Mouse (Mus musculus): ENCODE results near the gene 1600002K03Rik. TPM values are rescaled to one million over a fixed set of nuclear protein-coding genes. Genes with fewer than 3 reads are reported as not detected.

Gene 1600002K03Rik
- polyA plus RNA-seq, 1 experiment from 2014 or later, result 9.4 TPM

- Histone ChIP-seq H3K4me2 (ENCODE audit: low read length) (no peak overlapping the region), H3K9ac (ENCODE audit: low read depth, low read length) (peak overlapping the region; percentile 38), H3K4me1 (ENCODE audit: control insufficient read depth, insufficient read depth, low read depth, low read length) (peaks cover 63% of the 10 kb centered on the region)
Observed at GRCm38 (mm10) chr10:80157141-80157929, 15.4 kb upstream of the 1600002K03Rik start.

GRCm38 (mm10) chr10:80158307-80158986, 14.3 kb upstream of the 1600002K03Rik start:
- no peak for ATAC-seq
- Histone ChIP-seq H3K4me3 (ENCODE audit: low read length) (no peak overlapping the region; the same call in 1 of the 2 replicates), H3K9me3 (ENCODE audit: control insufficient read depth, low read length) (no peaks in the 10 kb centered on the region), H3K9ac (ENCODE audit: low read depth, low read length) (no peak overlapping the region), H3K4me2 (ENCODE audit: low read length) (no peak overlapping the region; the same call in 1 of the 2 replicates), H3K27me3 (replicated peaks; ENCODE audit: control insufficient read depth, insufficient read depth, low read length) (no peaks in the 10 kb centered on the region), H3K27ac (ENCODE audit: low read depth, low read length) (peak overlapping the region; percentile 91), H3K36me3 (ENCODE audit: control insufficient read depth, insufficient read depth, low read length) (peaks cover 40% of the 10 kb centered on the region), H3K4me1 (ENCODE audit: control insufficient read depth, insufficient read depth, low read depth, low read length) (peaks cover 52% of the 10 kb centered on the region)
- WGBS, result 13% methylated on average over 18 of the region's 18 CpGs

More at GRCm38 (mm10) chr10:80157141-80157929, 15.4 kb upstream of the 1600002K03Rik start:
- Histone ChIP-seq H3K4me3 (ENCODE audit: low read length) (no peak overlapping the region), H3K36me3 (ENCODE audit: control insufficient read depth, insufficient read depth, low read length) (peaks cover 40% of the 10 kb centered on the region), H3K27me3 (replicated peaks; ENCODE audit: control insufficient read depth, insufficient read depth, low read length) (no peaks in the 10 kb centered on the region), H3K9me3 (ENCODE audit: control insufficient read depth, low read length) (no peaks in the 10 kb centered on the region), H3K27ac (ENCODE audit: low read depth, low read length) (peak overlapping the region; percentile 91)
- ATAC-seq, result no peak
- WGBS, result 50% methylated on average over 15 of the region's 15 CpGs

- peak; percentile 20; the same call in 1 of the 2 replicates for ATAC-seq
Observed at GRCm38 (mm10) chr10:80159021-80159560, 13.7 kb upstream of the 1600002K03Rik start.

GRCm38 (mm10) chr10:80159561-80160454, 12.9 kb upstream of the 1600002K03Rik start:
- peaks cover 53% of the 10 kb centered on the region for H3K4me1 ChIP-seq (ENCODE audit: control insufficient read depth, insufficient read depth, low read depth, low read length)
- peak overlapping the region; percentile 51 for H3K4me3 ChIP-seq (ENCODE audit: low read length)
- H3K9me3 ChIP-seq (ENCODE audit: control insufficient read depth, low read length), result no peaks in the 10 kb centered on the region
- H3K4me2 ChIP-seq (ENCODE audit: low read length), result peak overlapping the region; percentile 80
- H3K27me3 ChIP-seq (replicated peaks; ENCODE audit: control insufficient read depth, insufficient read depth, low read length), result no peaks in the 10 kb centered on the region
- WGBS, result under 1% methylated on average over 53 of the region's 55 CpGs
- peak; percentile 92 for ATAC-seq
- H3K27ac ChIP-seq (ENCODE audit: low read depth, low read length), result peak overlapping the region; percentile 91
- H3K36me3 ChIP-seq (ENCODE audit: control insufficient read depth, insufficient read depth, low read length), result peaks cover 27% of the 10 kb centered on the region
- H3K9ac ChIP-seq (ENCODE audit: low read depth, low read length), result peak overlapping the region; percentile 65

More at GRCm38 (mm10) chr10:80159021-80159560, 13.7 kb upstream of the 1600002K03Rik start:
- 8% methylated on average over 12 of the region's 12 CpGs for WGBS
- H3K36me3 ChIP-seq (ENCODE audit: control insufficient read depth, insufficient read depth, low read length), result peaks cover 34% of the 10 kb centered on the region
- H3K4me2 ChIP-seq (ENCODE audit: low read length), result peak overlapping the region; percentile 80
- peak overlapping the region; percentile 91 for H3K27ac ChIP-seq (ENCODE audit: low read depth, low read length)
- H3K4me3 ChIP-seq (ENCODE audit: low read length), result peak overlapping the region; percentile 51
- no peaks in the 10 kb centered on the region for H3K9me3 ChIP-seq (ENCODE audit: control insufficient read depth, low read length)
- no peaks in the 10 kb centered on the region for H3K27me3 ChIP-seq (replicated peaks; ENCODE audit: control insufficient read depth, insufficient read depth, low read length)
- H3K9ac ChIP-seq (ENCODE audit: low read depth, low read length), result peak overlapping the region; percentile 65
- peaks cover 49% of the 10 kb centered on the region for H3K4me1 ChIP-seq (ENCODE audit: control insufficient read depth, insufficient read depth, low read depth, low read length)

- Histone ChIP-seq H3K4me3 (ENCODE audit: low read length) (peak overlapping the region; percentile 51; the same call in 1 of the 2 replicates), H3K9me3 (ENCODE audit: control insufficient read depth, low read length) (no peaks in the 10 kb centered on the region), H3K36me3 (ENCODE audit: control insufficient read depth, insufficient read depth, low read length) (peaks cover 19% of the 10 kb centered on the region), H3K4me2 (ENCODE audit: low read length) (peak overlapping the region; percentile 80), H3K27me3 (replicated peaks; ENCODE audit: control insufficient read depth, insufficient read depth, low read length) (no peaks in the 10 kb centered on the region), H3K9ac (ENCODE audit: low read depth, low read length) (peak overlapping the region; percentile 58), H3K27ac (ENCODE audit: low read depth, low read length) (peak overlapping the region; percentile 91), H3K4me1 (ENCODE audit: control insufficient read depth, insufficient read depth, low read depth, low read length) (peaks cover 56% of the 10 kb centered on the region)
- no peak for ATAC-seq
- 3% methylated on average over 33 of the region's 33 CpGs for WGBS
Observed at GRCm38 (mm10) chr10:80160455-80161371, 12.0 kb upstream of the 1600002K03Rik start.

- no peaks in the 10 kb centered on the region for H3K9me3 ChIP-seq (ENCODE audit: control insufficient read depth, low read length)
- H3K36me3 ChIP-seq (ENCODE audit: control insufficient read depth, insufficient read depth, low read length), result peaks cover 10% of the 10 kb centered on the region
- H3K27me3 ChIP-seq (replicated peaks; ENCODE audit: control insufficient read depth, insufficient read depth, low read length), result no peaks in the 10 kb centered on the region
- no peak overlapping the region for H3K4me3 ChIP-seq (ENCODE audit: low read length)
- peak overlapping the region; percentile 22; the same call in 1 of the 2 replicates for H3K9ac ChIP-seq (ENCODE audit: low read depth, low read length)
- H3K4me2 ChIP-seq (ENCODE audit: low read length), result peak overlapping the region; percentile 80; the same call in 1 of the 2 replicates
- H3K4me1 ChIP-seq (ENCODE audit: control insufficient read depth, insufficient read depth, low read depth, low read length), result peaks cover 61% of the 10 kb centered on the region
- peak overlapping the region; percentile 91; the same call in 1 of the 2 replicates for H3K27ac ChIP-seq (ENCODE audit: low read depth, low read length)
- no peak for ATAC-seq
- 13% methylated on average over 7 of the region's 7 CpGs for WGBS
Observed at GRCm38 (mm10) chr10:80161522-80162242, 11.1 kb upstream of the 1600002K03Rik start.

GRCm38 (mm10) chr10:80162243-80162608, 10.5 kb upstream of the 1600002K03Rik start:
- H3K4me3 ChIP-seq (ENCODE audit: low read length), result no peak overlapping the region
- H3K9me3 ChIP-seq (ENCODE audit: control insufficient read depth, low read length), result no peaks in the 10 kb centered on the region
- 79% methylated on average over 3 of the region's 3 CpGs for WGBS
- H3K27ac ChIP-seq (ENCODE audit: low read depth, low read length), result no peak overlapping the region
- no peak for ATAC-seq
- no peak overlapping the region for H3K9ac ChIP-seq (ENCODE audit: low read depth, low read length)
- peaks cover 60% of the 10 kb centered on the region for H3K4me1 ChIP-seq (ENCODE audit: control insufficient read depth, insufficient read depth, low read depth, low read length)
- H3K36me3 ChIP-seq (ENCODE audit: control insufficient read depth, insufficient read depth, low read length), result peaks cover 5% of the 10 kb centered on the region
- H3K27me3 ChIP-seq (replicated peaks; ENCODE audit: control insufficient read depth, insufficient read depth, low read length), result no peaks in the 10 kb centered on the region
- H3K4me2 ChIP-seq (ENCODE audit: low read length), result no peak overlapping the region
